Mouse (Mus musculus): ENCODE results near the gene Siglech. TPM values are rescaled to one million over a fixed set of nuclear protein-coding genes. Genes with fewer than 3 reads are reported as not detected.

Gene Siglech
- polyA plus RNA-seq, 1 experiment from 2014 or later, result 0.11 TPM

Other genes starting within 250 kb of the Siglech start
- gene Tubgcp5, start 26.0 kb downstream of the Siglech start, polyA plus RNA-seq (2015; fragmentation: Nextera tagmentation; extraction: Ambion mirVana), result 15.7 and 19.9 TPM in 2 replicates
- 45.2 and 55.1 TPM in 2 replicates for gene Cyfip1, start 73.6 kb downstream of the Siglech start, polyA plus RNA-seq (2015; fragmentation: Nextera tagmentation; extraction: Ambion mirVana)
- gene Nipa2, start 194.3 kb downstream of the Siglech start, polyA plus RNA-seq (2015; fragmentation: Nextera tagmentation; extraction: Ambion mirVana), result 27.9 and 32.0 TPM in 2 replicates